Mouse (Mus musculus) cerebellum, adult (tissue): ENCODE data around the gene Calb2.

Experiments
- ATAC-seq: cut with Nextera tagmentation; 2 replicates; pipeline ENCODE4 v1.9.2; 2017; ENCODE audit warnings: mild to moderate bottlenecking, moderate library complexity, mixed read lengths; ENCODE audit not compliant: insufficient number of reproducible peaks, low FRiP score, low TSS enrichment

Calb2 gene

DNA sequence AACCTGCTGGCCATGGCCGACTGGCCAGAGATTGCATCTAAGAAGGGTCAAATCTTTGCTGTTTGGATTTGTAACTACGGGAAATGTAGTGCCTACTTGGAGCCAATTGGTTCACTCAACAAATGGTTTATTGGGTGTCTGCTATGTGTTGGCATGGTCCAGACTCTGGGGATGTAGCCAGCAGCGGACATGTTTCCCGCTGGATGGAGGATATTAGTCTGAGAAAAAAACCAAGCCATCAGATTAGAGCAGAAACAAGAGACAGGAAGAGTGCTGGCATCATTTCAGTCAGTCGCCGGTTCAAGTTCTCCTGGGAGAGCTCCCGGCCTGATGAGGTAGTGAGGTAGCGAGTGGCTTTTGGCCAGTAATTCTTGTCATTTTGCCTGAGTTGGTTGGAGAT lies 33.8 kb downstream of the Calb2 start:
- no peak for ATAC-seq

DNA sequence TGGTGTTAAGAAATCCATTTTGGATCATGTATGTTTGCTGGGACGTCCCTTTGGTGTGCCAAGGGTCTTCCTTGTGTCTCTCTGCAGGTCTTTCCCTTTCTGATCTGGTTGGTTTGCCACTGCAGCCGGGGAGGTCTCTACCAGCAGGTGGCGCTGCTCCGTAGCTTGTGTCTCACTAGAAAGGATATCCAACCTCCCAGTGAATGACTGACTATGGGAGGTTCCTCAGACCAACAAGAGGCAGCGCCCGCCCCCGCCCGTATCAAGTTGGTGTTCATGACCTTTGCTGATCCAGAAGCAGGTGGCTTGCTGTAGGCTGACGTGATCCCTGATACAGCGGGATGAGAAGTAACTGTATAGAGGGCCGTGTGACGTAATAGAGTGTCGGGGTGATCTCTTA lies 37.5 kb downstream of the Calb2 start:
- peak; percentile 86 for ATAC-seq

DNA sequence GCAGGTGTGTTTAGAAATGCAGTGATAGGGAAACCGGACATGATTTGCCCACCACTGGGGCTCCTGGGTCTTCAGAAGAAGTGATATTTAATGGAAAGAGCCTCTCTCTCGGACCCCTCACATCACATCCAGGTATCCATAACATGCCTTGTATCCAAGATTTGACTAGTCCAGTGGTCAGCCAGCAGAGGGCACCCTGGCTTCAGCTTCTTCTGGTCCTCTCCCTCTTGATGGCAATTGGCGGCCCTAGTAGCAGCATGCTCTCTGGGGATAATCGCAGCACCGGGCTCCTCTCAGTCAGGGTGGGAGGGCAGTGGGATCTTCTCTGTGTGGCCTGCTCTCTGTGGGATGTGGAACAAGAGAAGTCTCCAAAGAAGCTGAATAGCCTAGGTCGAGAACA lies 48.3 kb downstream of the Calb2 start:
- ATAC-seq, result peak; percentile 68

DNA sequence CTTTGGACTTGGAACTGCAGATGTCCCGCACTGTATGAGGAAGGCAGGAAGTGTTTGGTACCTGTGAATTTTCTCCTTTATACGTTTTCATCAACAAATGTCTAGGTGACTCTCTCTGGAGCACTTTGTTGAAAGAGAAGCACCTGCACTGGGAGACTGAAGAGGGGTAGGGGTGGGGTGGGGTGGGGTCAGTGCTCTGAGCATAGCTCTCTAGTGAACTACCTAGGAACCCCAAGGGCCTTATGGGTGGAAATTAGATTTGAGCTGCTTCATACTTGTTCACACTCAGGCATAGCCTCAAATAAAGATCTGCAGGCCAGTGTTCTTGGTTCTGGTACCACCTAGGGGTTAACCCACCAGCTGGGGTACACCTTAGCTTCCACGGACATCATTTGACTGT lies 65.4 kb downstream of the Calb2 start, which contains the start of gene Gm17720:
Gene Gm17720, minus strand, starts transcription at position 101 of the 400 bp plus-strand sequence.
- ATAC-seq, result no peak

DNA sequence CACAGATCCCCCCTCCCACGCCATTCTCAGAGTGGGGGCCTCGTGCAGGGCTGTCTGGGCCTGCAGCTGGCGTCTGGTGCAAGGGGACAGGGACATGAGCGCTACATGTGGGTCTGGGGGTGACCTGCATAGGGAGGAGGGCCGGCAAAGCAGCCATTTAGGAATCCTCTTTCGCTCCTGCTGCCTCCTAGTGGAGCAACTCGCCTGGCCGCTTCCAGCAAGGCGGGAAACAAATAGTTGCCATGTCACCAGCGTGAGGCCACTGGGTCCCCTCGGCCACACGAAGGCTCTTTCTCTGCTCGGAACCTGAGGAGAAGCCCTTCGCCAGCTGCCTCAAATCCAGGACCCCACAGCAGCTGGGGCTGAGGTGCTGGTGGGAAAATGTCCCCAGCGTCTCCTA lies 66.3 kb downstream of the Calb2 start:
- no peak for ATAC-seq

DNA sequence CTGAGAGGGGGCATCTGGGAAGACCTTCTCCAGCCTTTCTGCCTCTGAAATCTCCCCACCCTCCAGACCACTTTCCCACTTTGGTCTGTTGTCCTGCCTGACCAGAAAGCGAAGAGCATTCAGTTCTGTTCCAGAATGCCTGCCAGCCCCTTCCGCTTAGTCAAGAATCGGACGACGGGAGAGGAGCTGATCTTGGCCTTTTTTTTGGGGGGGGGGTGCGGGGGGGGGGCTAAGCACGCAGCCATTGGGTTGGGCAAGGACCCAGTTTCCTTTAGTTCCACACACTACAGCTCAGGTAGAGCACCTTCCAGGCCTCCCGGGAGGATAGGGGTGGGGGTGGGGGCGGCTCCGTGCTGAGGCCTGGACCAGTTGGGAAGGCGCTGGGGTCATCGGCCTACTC lies 67.1 kb downstream of the Calb2 start, which contains the start of gene Gm21964:
Gene Gm21964, plus strand, starts transcription at position 301 of the 400 bp plus-strand sequence.
- no peak for ATAC-seq

DNA sequence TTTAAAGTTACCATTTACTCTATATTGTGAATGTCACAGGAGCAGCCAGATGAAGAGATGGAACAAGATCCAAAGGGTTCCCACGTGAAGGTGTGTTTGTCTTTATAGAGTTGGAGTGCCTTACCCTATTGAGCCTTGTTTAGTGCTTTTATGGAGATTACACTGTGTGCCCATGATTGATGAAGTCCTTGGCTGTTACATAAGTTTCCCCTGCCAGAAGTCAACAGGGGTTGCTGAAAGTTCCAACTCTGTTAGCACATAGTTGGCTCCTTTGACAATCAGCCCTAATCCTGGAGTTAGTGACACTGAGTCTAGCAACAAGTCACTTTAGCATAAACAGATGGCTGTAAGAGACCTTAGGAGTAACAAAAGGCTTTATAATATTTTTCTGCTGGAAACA lies 76.1 kb downstream of the Calb2 start:
- no peak for ATAC-seq
